Mouse (Mus musculus) kidney, postnatal 4 days (tissue): ENCODE measurements around the gene Mllt1.
"Not testable (repeated sequence)": the region's sequence is repeated elsewhere in the genome, so short reads cannot be mapped to it uniquely, and the experiment has no call there.

ENCODE experiments used
- DNase-seq, 2 experiments: peaks; one replicate each; pipeline ENCODE4 v3.0.0; 2021; ENCODE audit warnings: mixed read lengths in 2 of 2

Gene Mllt1

DNA sequence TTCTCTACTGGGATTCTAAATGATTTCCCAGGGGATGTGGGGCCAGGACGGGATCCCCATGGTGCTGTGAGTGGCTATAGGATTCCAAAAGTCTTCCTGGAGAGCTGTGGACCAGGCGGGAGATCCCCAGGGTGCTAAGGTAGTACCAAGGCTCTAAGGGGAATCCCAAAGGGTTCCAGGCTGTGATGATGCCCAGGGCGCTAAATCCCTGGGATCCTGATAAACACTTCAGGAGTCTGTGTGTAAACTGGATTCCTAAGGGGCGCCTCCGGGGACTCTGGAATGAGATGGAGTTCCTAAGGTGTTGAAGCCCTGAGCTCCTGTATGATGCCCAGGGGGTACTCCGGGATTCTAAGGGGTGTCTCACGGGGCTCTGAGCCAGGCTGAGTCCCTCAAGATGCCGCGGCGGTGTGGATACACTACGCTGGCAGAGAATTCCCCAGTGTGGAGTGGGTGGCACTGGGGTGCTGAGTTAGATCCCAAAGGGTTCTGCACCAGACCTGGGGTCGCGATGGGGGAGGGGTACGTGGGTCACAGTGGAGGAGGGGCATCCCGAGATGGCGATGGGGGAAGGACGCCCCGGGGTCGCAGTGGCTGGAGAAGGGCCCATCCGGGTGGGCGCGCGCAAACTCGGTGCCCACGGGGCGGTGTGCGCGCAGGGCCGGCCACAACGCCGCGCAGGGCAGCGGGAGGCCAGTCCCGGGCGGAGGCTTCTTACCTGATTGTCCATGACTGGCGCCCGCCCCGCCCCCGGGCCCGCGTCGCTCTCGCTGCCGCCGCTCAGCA, 477 bp downstream of the Mllt1 start:
- no peak for DNase-seq

DNA sequence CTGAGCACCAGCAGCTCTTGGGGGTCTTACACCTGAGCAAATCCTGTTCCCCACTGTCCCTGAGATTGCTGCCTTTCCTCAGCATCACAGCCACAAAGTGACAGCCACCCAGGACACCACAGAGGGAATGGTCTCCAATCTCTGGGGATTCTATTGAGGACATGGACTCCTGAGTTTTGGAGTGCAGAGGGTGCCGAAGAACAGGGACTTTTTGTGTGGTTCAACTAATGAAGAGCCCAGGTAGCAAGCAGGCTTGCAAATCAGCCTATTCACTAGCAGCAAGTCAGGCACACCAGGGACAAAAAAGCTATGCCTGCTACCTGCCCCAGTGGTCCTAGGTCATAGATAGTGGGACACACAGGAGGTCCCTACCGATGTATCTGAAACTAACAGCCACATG, 1.8 kb downstream of the Mllt1 start:
- DNase-seq = no peak

DNA sequence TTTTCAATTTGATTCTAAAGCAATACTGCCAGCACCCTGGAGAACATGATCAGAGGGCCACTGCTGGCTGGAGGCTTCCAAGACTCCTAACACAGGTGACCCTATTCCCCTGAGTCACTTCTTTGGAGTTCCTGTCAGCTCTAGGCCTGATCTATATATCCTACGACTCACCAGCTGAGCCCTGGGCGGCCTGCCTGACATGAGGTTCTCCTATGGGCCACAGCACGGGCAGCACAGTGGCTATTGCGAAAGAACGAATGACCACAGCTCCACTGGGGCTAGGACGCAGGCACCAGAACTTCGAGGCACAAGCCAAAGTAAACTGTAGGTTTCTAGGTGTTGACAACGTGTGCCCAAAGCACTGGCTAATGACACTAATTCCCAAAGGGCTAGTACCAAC, 5.2 kb downstream of the Mllt1 start:
- no peak for DNase-seq

GRCm38 (mm10) chr17:56929530-56929929, 5.7 kb downstream of the Mllt1 start:
- DNase-seq = no peak

- no peak for DNase-seq
These were observed 6.1 kb downstream of the Mllt1 start for GRCm38 (mm10) chr17:56929101-56929500.

DNA sequence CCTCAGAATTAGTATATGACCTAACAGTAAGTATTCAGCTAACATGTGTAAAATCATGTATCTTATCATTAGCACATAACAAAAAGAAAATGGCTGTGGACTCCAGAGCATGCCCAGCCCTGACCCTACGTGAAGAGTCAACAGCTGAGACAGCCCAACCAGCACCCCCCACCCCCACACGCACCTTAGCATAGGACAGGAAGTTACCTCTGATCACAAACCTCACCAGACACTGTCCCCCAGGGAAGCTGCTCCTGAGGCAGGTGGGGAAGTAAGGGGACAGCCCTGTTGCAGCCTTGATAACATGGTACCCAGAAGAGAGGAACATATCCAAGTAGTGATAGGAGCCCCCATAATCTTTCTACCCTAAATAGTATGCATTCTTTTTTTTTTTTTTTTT, 9.2 kb downstream of the Mllt1 start:
- no peak for DNase-seq

GRCm38 (mm10) chr17:56919725-56920124, 15.5 kb downstream of the Mllt1 start:
- DNase-seq = no peak

GRCm38 (mm10) chr17:56917166-56917565, 18.0 kb downstream of the Mllt1 start:
- DNase-seq = no peak

DNA sequence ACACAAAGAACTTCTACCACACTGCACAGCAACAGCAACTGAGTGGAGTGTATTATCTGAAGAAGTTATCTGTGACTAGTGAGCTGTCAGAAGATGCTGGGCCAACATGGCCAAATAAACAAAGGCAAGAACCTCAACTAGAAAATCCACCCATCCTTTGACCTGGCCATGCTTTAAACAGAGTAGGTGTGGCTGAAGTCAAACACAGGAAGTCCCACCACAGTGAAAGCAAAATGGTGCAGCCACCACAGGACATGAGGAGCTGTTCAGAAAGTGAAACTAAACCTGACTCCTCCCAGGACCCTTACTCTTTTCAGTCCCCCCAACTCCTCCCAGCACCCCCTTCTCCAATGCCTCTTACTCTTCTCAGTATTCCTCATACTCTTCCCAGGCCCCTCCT, 21.8 kb downstream of the Mllt1 start:
- no peak for DNase-seq

DNA sequence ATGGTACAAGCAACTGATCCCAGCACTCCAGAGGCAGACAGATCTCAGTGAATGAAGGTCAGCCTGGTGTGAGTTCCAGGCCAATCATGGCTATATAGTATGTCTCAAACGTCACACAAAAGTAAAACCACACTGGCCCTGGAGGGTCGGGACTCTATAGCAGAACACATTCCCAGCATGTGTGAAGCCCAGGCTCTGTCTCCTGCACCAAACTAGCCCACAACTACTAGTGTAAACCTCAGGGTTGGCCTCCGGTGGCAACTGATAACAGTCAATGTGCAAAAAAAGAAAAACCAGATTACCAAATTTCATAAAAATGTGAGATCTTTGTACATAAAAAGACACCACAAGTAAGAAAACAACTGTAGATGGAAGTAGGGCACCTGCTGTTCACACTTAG, 22.2 kb downstream of the Mllt1 start:
- DNase-seq = no peak

DNA sequence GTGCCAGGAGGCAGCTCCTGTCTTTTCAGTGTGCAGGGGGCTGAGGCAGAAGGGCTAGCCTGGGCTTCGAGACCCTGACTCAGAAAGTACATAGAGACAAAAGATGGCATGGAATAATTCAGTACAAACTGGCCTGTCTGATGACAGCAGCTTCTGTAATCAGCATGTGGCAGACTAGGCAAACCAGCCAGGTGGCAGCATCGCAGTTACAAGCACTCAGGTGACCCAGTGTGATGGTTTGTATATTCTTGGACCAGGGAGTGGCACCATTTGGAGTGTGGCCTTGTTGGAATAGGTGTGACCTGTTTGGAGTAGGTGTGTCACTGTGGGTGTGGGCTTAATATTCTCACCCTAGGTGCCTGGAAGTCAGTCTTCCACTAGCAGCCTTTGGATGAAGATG, 25.5 kb downstream of the Mllt1 start:
- not testable (repeated sequence) for DNase-seq

GRCm38 (mm10) chr17:56907887-56908286, 27.3 kb downstream of the Mllt1 start:
- no peak for DNase-seq

DNA sequence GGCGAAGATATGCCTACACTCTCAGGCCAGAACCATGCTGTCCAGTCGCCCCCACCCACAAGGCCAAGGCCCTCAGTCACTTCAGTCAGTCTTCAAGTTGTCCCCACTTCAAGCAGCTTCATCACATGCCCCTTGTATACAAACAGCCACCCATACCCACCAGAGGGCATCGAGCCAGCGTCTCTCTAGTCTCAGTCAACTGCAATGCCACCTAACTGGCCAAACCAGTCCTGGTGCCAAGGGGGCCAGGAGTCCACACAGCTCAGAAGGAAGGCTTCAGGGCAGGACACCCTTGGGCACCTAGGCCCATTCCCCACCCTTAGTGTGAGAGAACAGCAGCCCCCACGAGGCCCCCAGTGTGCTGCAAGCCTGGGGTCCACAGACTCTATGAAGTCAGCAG, 28.1 kb downstream of the Mllt1 start:
- DNase-seq = peak; percentile 74 to 77

DNA sequence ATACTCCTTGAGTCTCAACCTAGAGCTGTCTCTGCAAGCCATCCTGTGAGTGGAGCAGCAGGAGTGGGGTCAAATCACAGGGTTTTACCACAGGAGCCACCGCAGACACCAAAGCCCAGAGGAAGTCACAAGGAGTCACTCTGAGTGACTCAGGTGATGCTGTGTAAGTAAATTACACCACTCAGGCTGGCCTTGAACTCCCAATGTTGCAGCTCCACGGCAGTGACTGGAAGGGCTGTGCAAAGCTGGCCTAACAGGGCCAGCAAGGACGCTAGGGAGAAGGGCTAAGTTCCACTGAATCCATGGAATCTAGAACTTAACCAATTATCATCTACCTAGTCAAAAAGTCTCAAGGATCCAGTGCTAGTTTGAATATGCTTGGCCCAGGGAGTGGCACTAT, 29.0 kb downstream of the Mllt1 start:
- no peak for DNase-seq

DNA sequence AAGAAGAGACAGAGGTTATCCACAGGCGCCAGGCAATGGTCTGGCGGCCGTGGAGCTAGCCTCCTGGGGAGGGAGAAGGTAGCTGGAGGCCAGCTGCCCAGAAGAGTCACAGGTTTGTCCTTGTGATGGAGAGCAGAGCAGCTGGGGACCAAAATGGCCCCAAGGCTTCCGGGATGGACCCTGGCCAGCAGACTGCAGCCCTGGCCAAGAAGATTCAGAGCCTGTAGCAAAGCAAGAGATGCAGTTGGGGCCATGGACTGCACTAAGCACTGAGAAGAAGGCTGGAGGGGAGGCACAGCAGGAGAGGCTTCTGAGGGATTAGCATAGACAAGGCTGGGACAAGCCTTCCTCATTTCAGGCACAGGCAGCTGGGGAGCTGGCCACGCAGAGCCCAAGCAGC, 32.5 kb downstream of the Mllt1 start:
- no peak for DNase-seq

GRCm38 (mm10) chr17:56897630-56898195, 37.5 kb downstream of the Mllt1 start:
- peak; percentile 85 to 89 for DNase-seq

DNA sequence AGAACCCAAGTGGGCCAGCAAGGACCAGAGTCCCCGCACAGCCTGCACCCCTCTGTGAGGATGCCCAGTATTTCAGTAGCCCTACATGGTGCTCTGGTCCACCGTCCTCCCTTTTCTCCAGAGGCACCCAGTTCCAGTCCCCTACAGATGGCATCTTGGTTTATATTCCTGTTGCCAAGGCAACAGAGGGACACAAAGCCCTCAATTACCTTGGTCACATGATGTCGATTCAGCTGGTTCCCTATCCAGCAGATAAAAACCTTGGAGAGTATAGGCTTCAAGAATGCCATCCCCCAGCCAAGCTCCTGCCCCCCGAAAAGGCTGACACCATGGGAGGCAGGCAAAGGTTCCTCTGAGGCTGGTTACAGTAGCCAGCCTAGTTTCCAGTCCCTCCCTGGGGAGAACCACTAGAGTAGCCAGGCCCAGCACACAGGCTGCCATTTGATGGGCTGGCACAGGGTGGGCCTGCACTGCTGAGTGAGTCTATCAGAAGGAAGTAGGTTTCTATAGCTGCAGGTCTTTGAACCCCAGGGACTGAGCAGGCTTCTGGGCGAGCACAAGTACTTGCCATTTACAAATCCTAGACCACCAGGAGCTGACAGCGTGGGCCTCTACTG, 38.6 kb downstream of the Mllt1 start:
- no peak for DNase-seq

GRCm38 (mm10) chr17:56895368-56895918, 39.8 kb downstream of the Mllt1 start:
- peak in 1 of 2 experiments; percentile 27 for DNase-seq

GRCm38 (mm10) chr17:56890018-56890417, 45.2 kb downstream of the Mllt1 start:
- DNase-seq = no peak

DNA sequence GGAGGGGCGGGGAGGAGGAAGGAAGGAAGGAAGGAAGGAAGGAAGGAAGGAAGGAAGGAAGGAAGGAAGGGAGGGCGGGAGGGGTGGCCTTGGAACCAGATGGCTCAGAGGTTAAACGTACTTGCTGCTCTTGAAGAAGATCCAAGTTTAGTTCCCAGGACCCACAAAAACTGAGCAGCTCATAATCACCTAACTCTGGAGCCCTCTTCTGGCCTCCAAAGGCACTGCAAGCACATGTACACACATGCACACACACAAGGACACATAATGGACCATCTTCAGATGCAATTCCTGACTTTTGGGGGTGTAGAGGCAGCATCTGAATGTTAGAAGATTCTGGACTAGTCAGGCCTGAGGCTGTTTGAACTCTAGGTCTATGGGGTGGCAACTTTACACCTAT, 47.2 kb downstream of the Mllt1 start:
- no peak for DNase-seq

DNA sequence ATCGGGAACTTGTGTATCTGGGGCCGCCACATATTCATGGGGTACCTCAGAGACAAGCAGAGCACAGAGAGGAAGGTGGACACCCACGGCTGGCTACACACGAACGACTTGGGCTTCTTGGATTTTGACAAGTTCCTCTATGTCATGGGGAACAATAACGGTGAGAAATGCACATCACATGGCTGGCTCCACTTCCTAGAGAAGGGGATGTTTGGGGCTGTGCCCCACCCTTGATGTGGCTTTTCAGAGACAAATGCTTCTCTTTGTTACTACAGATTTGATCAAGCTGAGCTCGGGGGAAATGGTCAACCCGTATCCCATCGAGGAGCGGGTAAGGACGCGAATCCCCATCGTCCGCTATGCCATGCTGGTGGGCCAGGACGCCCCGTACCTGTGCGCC, 50.4 kb downstream of the Mllt1 start:
- DNase-seq = no peak

- DNase-seq = peak; percentile 45 to 65
These were observed 50.9 kb downstream of the Mllt1 start for GRCm38 (mm10) chr17:56884331-56884730.

DNA sequence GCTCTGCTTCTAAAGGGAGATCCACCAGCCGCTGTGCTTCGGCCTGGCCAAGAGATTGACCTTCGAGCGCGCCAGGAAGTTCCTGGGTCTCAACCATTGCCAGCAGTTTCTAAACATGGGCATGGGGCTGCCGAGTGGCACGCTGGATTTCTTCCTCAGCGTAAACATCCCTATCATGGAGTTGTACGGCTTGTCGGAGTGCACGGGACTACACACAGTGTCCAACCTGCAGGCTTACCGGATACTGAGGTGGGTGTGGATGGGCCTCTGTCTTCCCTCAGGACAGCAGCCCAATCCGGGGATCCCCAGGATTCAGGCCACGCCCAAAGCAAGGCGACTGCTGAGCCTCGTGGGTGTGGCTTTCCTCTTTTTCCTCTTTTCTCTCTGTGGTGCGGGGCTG, 51.6 kb downstream of the Mllt1 start:
- DNase-seq = no peak

DNA sequence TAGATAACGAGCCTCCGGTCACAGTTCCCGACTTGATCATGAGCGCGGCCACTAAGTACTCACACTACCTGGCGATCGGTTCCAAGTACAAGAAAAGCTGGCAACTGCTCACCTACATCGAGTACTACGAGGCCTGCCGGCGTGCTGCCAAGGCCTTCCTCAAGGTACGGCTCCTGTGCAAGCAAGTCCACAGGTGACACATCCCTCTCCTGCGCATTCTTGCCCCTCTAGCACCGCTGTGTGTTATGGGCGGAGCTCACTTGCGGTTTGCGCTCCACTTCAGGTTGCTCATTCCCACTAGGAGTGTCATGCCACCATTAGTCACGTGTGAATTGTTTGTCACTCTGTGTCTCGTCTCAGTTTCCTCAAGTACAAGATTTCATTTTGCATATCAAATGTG, 57.8 kb downstream of the Mllt1 start:
- DNase-seq = no peak
